Mouse (Mus musculus): Measurements from ENCODE around the gene Ap1m1. TPM values are rescaled to one million over a fixed set of nuclear protein-coding genes. Genes with fewer than 3 reads are reported as not detected.

Ap1m1 gene
- polyA plus RNA-seq, 1 experiment from 2014 or later, result 106 TPM

- peak overlapping the region; percentile 51; the same call in 1 of the 2 replicates for H3K27ac ChIP-seq
- H3K36me3 ChIP-seq, result peaks cover 25% of the 10 kb centered on the region
- H3K27me3 ChIP-seq, result peaks cover 4% of the 10 kb centered on the region; the same call in 1 of the 2 replicates
- H3K9me3 ChIP-seq, result no peaks in the 10 kb centered on the region
- 75% methylated on average over 10 of the region's 10 CpGs for WGBS
- H3K4me2 ChIP-seq, result peak overlapping the region; percentile 63
- peak; percentile 15; the same call in 1 of the 2 replicates for ATAC-seq (ENCODE audit: borderline replicate concordance, extremely low read depth, low FRiP score, low TSS enrichment)
- peak overlapping the region; percentile 65 for H3K4me3 ChIP-seq
- peaks cover 10% of the 10 kb centered on the region for H3K4me1 ChIP-seq
- H3K9ac ChIP-seq, result no peak overlapping the region
Measured at GRCm38 (mm10) chr8:72218781-72219540, 20.9 kb upstream of the Ap1m1 start.

- peaks cover 29% of the 10 kb centered on the region for H3K36me3 ChIP-seq
- H3K4me3 ChIP-seq, result peak within 1 kb of the TSS; percentile 65
- WGBS, result 9% methylated on average over 39 of the region's 39 CpGs
- ATAC-seq (ENCODE audit: borderline replicate concordance, extremely low read depth, low FRiP score, low TSS enrichment), result peak; percentile 97
- peak within 1 kb of the TSS; percentile 63 for H3K4me2 ChIP-seq
- peak within 1 kb of the TSS; percentile 51 for H3K27ac ChIP-seq
- peak within 1 kb of the TSS; percentile 65 for H3K9ac ChIP-seq
- H3K4me1 ChIP-seq, result peaks cover 10% of the 10 kb centered on the region
- no peaks in the 10 kb centered on the region for H3K9me3 ChIP-seq
- peaks cover 4% of the 10 kb centered on the region; the same call in 1 of the 2 replicates for H3K27me3 ChIP-seq
Measured at GRCm38 (mm10) chr8:72219541-72220363, 20.1 kb upstream of the Ap1m1 start, which contains the start of gene Fam32a. TSS of gene Fam32a (plus strand) at chr8:72219730.

DNA sequence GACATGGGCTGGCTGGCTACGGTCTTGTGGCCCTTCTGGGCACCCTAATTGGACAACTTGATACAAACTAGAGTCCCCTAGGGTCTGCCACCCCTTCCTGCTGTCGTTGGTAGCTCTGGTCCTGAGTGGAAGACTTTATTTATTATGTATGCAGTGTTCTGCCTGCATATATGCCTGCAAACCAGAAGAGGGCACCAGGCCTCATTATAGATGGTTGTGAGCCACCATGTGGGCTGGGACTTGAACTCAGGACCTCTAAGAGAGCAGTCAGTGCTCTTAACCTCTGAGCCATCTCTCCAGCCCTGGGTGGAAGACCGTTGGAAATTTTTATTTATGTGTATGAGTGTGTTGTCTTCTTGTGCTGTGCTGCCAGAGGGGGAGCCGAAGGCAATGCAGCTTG is 19.1 kb upstream of the Ap1m1 start:
- H3K27me3 ChIP-seq, result peaks cover 4% of the 10 kb centered on the region; the same call in 1 of the 2 replicates
- H3K9me3 ChIP-seq, result no peaks in the 10 kb centered on the region
- peaks cover 10% of the 10 kb centered on the region for H3K4me1 ChIP-seq
- 74% methylated on average over 4 of the region's 4 CpGs for WGBS
- H3K9ac ChIP-seq, result no peak overlapping the region
- peak overlapping the region; percentile 65 for H3K4me3 ChIP-seq
- H3K4me2 ChIP-seq, result peak overlapping the region; percentile 63
- peaks cover 29% of the 10 kb centered on the region for H3K36me3 ChIP-seq
- no peak overlapping the region for H3K27ac ChIP-seq
- ATAC-seq (ENCODE audit: borderline replicate concordance, extremely low read depth, low FRiP score, low TSS enrichment), result no peak

- Histone ChIP-seq H3K4me1 (peaks cover 10% of the 10 kb centered on the region), H3K36me3 (peaks cover 29% of the 10 kb centered on the region), H3K4me3 (no peak overlapping the region), H3K27me3 (no peaks in the 10 kb centered on the region), H3K27ac (no peak overlapping the region), H3K9me3 (no peaks in the 10 kb centered on the region), H3K9ac (no peak overlapping the region), H3K4me2 (no peak overlapping the region)
- 89% methylated on average over 5 of the region's 5 CpGs for WGBS
- ATAC-seq (ENCODE audit: borderline replicate concordance, extremely low read depth, low FRiP score, low TSS enrichment), result no peak
Measured at GRCm38 (mm10) chr8:72222656-72223055, 17.2 kb upstream of the Ap1m1 start.

GRCm38 (mm10) chr8:72240403-72240763 is 565 bp downstream of the Ap1m1 start:
- Histone ChIP-seq H3K36me3 (no peaks in the 10 kb centered on the region), H3K4me2 (peak overlapping the region; percentile 58), H3K4me3 (peak overlapping the region; percentile 66), H3K9ac (peak overlapping the region; percentile 39), H3K27ac (peak overlapping the region; percentile 93), H3K4me1 (peaks cover 12% of the 10 kb centered on the region), H3K27me3 (no peaks in the 10 kb centered on the region), H3K9me3 (no peaks in the 10 kb centered on the region)
- under 1% methylated on average over 24 of the region's 24 CpGs for WGBS
- ATAC-seq (ENCODE audit: borderline replicate concordance, extremely low read depth, low FRiP score, low TSS enrichment), result peak; percentile 25; the same call in 1 of the 2 replicates

GRCm38 (mm10) chr8:72240951-72241350 is 1.1 kb downstream of the Ap1m1 start:
- ATAC-seq (ENCODE audit: borderline replicate concordance, extremely low read depth, low FRiP score, low TSS enrichment), result no peak
- H3K36me3 ChIP-seq, result no peaks in the 10 kb centered on the region
- H3K27me3 ChIP-seq, result no peaks in the 10 kb centered on the region
- peaks cover 12% of the 10 kb centered on the region for H3K4me1 ChIP-seq
- no peak overlapping the region; the same call in 1 of the 2 replicates for H3K27ac ChIP-seq
- H3K9me3 ChIP-seq, result no peaks in the 10 kb centered on the region
- H3K9ac ChIP-seq, result peak overlapping the region; percentile 39
- WGBS, result 57% methylated on average over 7 of the region's 7 CpGs
- peak overlapping the region; percentile 58 for H3K4me2 ChIP-seq
- H3K4me3 ChIP-seq, result peak overlapping the region; percentile 66

- Histone ChIP-seq H3K9me3 (no peaks in the 10 kb centered on the region), H3K36me3 (no peaks in the 10 kb centered on the region), H3K27ac (no peak overlapping the region), H3K4me1 (peaks cover 12% of the 10 kb centered on the region), H3K4me3 (no peak overlapping the region), H3K27me3 (no peaks in the 10 kb centered on the region), H3K9ac (no peak overlapping the region), H3K4me2 (no peak overlapping the region)
- 91% methylated on average over 1 of the region's 1 CpGs for WGBS
- ATAC-seq (ENCODE audit: borderline replicate concordance, extremely low read depth, low FRiP score, low TSS enrichment), result no peak
Measured at GRCm38 (mm10) chr8:72242226-72242625, 2.4 kb downstream of the Ap1m1 start.

DNA sequence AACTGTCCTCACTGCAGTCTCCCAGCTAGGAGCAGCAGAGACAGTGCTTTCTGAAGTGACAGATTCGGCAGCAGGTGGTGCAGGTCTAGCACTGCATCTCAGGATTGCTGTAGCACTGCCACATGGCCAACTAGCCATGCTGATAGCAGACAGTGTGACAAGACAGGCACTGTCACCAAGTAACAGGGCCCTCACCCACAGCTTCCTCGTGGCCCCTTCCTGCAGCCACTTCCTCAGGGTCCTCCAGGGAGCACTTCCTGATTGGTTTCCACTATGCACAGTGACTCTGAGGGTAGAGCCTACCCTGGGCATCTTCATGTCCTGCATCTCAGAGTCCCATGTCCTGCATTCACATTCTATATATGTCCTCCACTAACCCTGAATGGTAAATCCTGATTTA is 4.8 kb downstream of the Ap1m1 start:
- Histone ChIP-seq H3K4me3 (no peak overlapping the region), H3K9me3 (no peaks in the 10 kb centered on the region), H3K27me3 (no peaks in the 10 kb centered on the region), H3K9ac (no peak overlapping the region), H3K27ac (no peak overlapping the region), H3K4me1 (peaks cover 12% of the 10 kb centered on the region), H3K36me3 (0 out of 2 replicates have a peak, but pooled peaks cover 4% of the 10 kb centered on the region), H3K4me2 (no peak overlapping the region)
- 54% methylated on average over 2 of the region's 2 CpGs for WGBS
- no peak for ATAC-seq (ENCODE audit: borderline replicate concordance, extremely low read depth, low FRiP score, low TSS enrichment)

DNA sequence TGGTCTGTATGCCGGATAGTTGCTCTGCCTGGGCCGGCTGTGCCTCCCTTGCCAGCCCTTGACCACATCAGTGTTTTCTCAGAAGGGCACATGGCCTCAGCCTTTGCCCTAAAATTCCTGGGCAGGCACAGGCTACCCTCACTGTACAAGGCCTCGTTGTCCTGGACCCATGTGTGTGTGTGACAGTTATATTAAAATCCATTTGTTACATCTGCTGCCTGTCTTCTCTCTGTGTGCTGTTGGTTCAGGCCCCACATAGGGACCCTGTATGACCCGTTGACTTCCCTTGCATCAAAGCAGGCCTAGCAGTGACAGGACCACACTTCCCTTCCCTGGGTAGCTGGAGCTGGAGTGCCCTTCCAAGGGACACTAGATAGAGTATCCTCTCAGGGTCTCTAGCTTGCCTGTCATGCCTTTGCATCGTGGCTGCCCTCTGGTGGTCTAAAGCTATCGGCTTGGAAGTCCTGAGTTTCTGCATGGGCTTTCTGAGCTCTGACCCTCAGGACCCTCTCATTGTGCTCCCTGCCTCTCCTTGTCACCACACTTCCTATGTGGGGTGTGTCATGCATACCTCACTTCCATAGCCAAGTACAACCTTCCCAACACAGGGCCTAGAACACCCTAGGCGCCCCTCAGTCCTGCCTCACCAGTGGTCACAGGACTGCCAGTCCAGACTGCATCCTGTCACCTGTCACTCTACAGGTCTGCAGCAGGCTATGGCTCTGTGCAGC is 17.5 kb downstream of the Ap1m1 start:
- H3K9ac ChIP-seq, result no peak overlapping the region
- no peaks in the 10 kb centered on the region for H3K4me1 ChIP-seq
- 50% methylated on average over 7 of the region's 7 CpGs for WGBS
- H3K27ac ChIP-seq, result no peak overlapping the region
- H3K4me3 ChIP-seq, result no peak overlapping the region
- no peak overlapping the region for H3K4me2 ChIP-seq
- H3K36me3 ChIP-seq, result peaks cover 16% of the 10 kb centered on the region
- H3K9me3 ChIP-seq, result no peaks in the 10 kb centered on the region
- no peaks in the 10 kb centered on the region for H3K27me3 ChIP-seq
- ATAC-seq (ENCODE audit: borderline replicate concordance, extremely low read depth, low FRiP score, low TSS enrichment), result no peak

- no peak for ATAC-seq (ENCODE audit: borderline replicate concordance, extremely low read depth, low FRiP score, low TSS enrichment)
- H3K4me1 ChIP-seq, result no peaks in the 10 kb centered on the region
- H3K4me2 ChIP-seq, result no peak overlapping the region
- 88% methylated on average over 1 of the region's 1 CpGs for WGBS
- H3K27ac ChIP-seq, result no peak overlapping the region
- H3K9me3 ChIP-seq, result no peaks in the 10 kb centered on the region
- H3K36me3 ChIP-seq, result peaks cover 16% of the 10 kb centered on the region
- no peaks in the 10 kb centered on the region for H3K27me3 ChIP-seq
- H3K9ac ChIP-seq, result no peak overlapping the region
- no peak overlapping the region for H3K4me3 ChIP-seq
Measured at GRCm38 (mm10) chr8:72257902-72258238, 18.1 kb downstream of the Ap1m1 start.

GRCm38 (mm10) chr8:72259862-72260261 is 20.0 kb downstream of the Ap1m1 start:
- H3K9me3 ChIP-seq, result no peaks in the 10 kb centered on the region
- no peak overlapping the region for H3K4me3 ChIP-seq
- 0 out of 2 replicates have a peak, but pooled peaks cover 8% of the 10 kb centered on the region for H3K36me3 ChIP-seq
- 77% methylated on average over 2 of the region's 2 CpGs for WGBS
- no peak overlapping the region for H3K9ac ChIP-seq
- H3K4me1 ChIP-seq, result no peaks in the 10 kb centered on the region
- no peak overlapping the region for H3K27ac ChIP-seq
- ATAC-seq (ENCODE audit: borderline replicate concordance, extremely low read depth, low FRiP score, low TSS enrichment), result no peak
- H3K27me3 ChIP-seq, result no peaks in the 10 kb centered on the region
- H3K4me2 ChIP-seq, result no peak overlapping the region
